Mouse (Mus musculus) kidney, postnatal 0 days (tissue): ENCODE results near the gene Prrt1. TPM values are rescaled to one million over a fixed set of nuclear protein-coding genes. Genes with fewer than 3 reads are reported as not detected.

Experiments used
- ATAC-seq: fragments of 200-750 bp; cut with Nextera tagmentation; replicated peaks from 2 replicates; pipeline ENCODE4 v1.8.0; 2017; ENCODE audit warnings: low read depth, moderate number of reproducible peaks, moderate TSS enrichment, moderate library complexity; ENCODE audit not compliant: low FRiP score
- DNase-seq: peaks from one replicate; pipeline ENCODE4 v3.0.0-alpha.2; 2016; ENCODE audit warnings: low spot score
- H3K27ac ChIP-seq: fragments of 300-500 bp; sonication (generic); 2 replicates; pipeline ENCODE4 v1.5.1; 2014; ENCODE audit warnings: mild to moderate bottlenecking
- H3K27me3 ChIP-seq: fragments of 300-500 bp; sonication (generic); 2 replicates; pipeline ENCODE4 v1.6.1; 2014; ENCODE audit warnings: low read length, mixed read lengths; ENCODE audit not compliant: insufficient read depth
- H3K36me3 ChIP-seq: fragments of 300-500 bp; sonication (generic); 2 replicates; pipeline ENCODE4 v1.6.1; 2014; ENCODE audit warnings: low read length, mixed read lengths; ENCODE audit not compliant: insufficient read depth
- H3K4me1 ChIP-seq: fragments of 300-500 bp; sonication (generic); replicated peaks from 2 replicates; pipeline ENCODE4 v1.6.1; 2014; ENCODE audit warnings: antibody characterized with exemption, low read length, mixed read lengths; ENCODE audit not compliant: insufficient read depth
- H3K4me2 ChIP-seq: fragments of 300-500 bp; sonication (generic); 2 replicates; pipeline ENCODE4 v1.6.1; 2014; ENCODE audit warnings: mild to moderate bottlenecking, low read length, moderate library complexity, mixed read lengths
- H3K4me3 ChIP-seq: fragments of 300-500 bp; sonication (generic); replicated peaks from 2 replicates; pipeline ENCODE4 v1.5.1; 2014; ENCODE audit warnings: low read depth, low read length
- H3K9ac ChIP-seq: fragments of 300-500 bp; sonication (generic); 2 replicates; pipeline ENCODE4 v1.6.1; 2014; ENCODE audit warnings: low read depth, low read length
- H3K9me3 ChIP-seq: fragments of 300-500 bp; sonication (generic); replicated peaks from 2 replicates; pipeline ENCODE4 v1.6.1; 2016; ENCODE audit warnings: low read length, inconsistent platforms, mixed read lengths
- CTCF ChIP-seq: IDR thresholded peaks from 2 replicates; pipeline ENCODE4 v1.5.1; 2016; ENCODE audit warnings: antibody characterized with exemption, low read depth, mild to moderate bottlenecking, moderate library complexity
- WGBS: fragments of 180-500 bp; shearing (Covaris S2); extraction: QIAGEN DNeasy Blood & Tissue Kit; methylation state at CpG from one replicate; pipeline ENCODE4 v1.1.7; 2014; 5-methylcytosine and 5-hydroxymethylcytosine counted together
- polyA plus RNA-seq: library from polyadenylated mRNA; unstranded; fragments of >200 nt; fragmentation: Nextera tagmentation; extraction: Ambion mirVana; gene quantifications from 2 replicates; pipeline ENCODE4 v1.2.1, GENCODE M21; 2015

Prrt1 gene
- polyA plus RNA-seq, 1 experiment from 2014 or later = 0.55 TPM

- Histone ChIP-seq H3K4me3 (no peak overlapping the region), H3K4me1 (0 out of 2 replicates have a peak, but pooled peaks cover 5% of the 10 kb centered on the region), H3K9ac (no peak overlapping the region), H3K36me3 (no peaks in the 10 kb centered on the region), H3K27me3 (peaks cover 9% of the 10 kb centered on the region; the same call in 1 of the 2 replicates), H3K9me3 (no peaks in the 10 kb centered on the region), H3K4me2 (no peak overlapping the region), H3K27ac (no peak overlapping the region)
- no peak for TF ChIP-seq CTCF
- DNase-seq (no peak), ATAC-seq (no peak)
- 67% methylated on average over 17 of the region's 17 CpGs for WGBS
Measured at GRCm38 (mm10) chr17:34681132-34681571, 51.8 kb downstream of the Prrt1 start.

GRCm38 (mm10) chr17:34681881-34682536, 52.7 kb downstream of the Prrt1 start:
- WGBS = 70% methylated on average over 11 of the region's 11 CpGs
- H3K9ac ChIP-seq = no peak overlapping the region
- TF ChIP-seq CTCF = no peak; the same call in 1 of the 2 replicates
- no peak overlapping the region for H3K4me3 ChIP-seq
- H3K4me2 ChIP-seq = no peak overlapping the region
- H3K27ac ChIP-seq = no peak overlapping the region
- ATAC-seq = no peak
- no peaks in the 10 kb centered on the region for H3K36me3 ChIP-seq
- 0 out of 2 replicates have a peak, but pooled peaks cover 5% of the 10 kb centered on the region for H3K4me1 ChIP-seq
- DNase-seq = no peak
- no peaks in the 10 kb centered on the region for H3K9me3 ChIP-seq
- peaks cover 9% of the 10 kb centered on the region; the same call in 1 of the 2 replicates for H3K27me3 ChIP-seq

Other genes with a start within 250 kb of the Prrt1 start
- gene BC051142, start 230.7 kb upstream of the Prrt1 start, polyA plus RNA-seq = 1.2 and 1.4 TPM in 2 replicates
- gene Btnl4, start 152.2 kb upstream of the Prrt1 start, polyA plus RNA-seq = not detected in 2 replicates
- gene Btnl6, start 112.2 kb upstream of the Prrt1 start, polyA plus RNA-seq = not detected in 2 replicates
- 6.8 and 10.6 TPM in 2 replicates for gene Notch4, start 65.3 kb upstream of the Prrt1 start, polyA plus RNA-seq
- 28.5 and 29.5 TPM in 2 replicates for gene Gpsm3, start 39.7 kb upstream of the Prrt1 start, polyA plus RNA-seq
- gene Pbx2, start 38.3 kb upstream of the Prrt1 start, polyA plus RNA-seq = 13.0 and 13.2 TPM in 2 replicates
- 7.4 and 7.9 TPM in 2 replicates for gene Ager, start 31.7 kb upstream of the Prrt1 start, polyA plus RNA-seq
- gene Rnf5, start 25.8 kb upstream of the Prrt1 start, polyA plus RNA-seq = 154 and 177 TPM in 2 replicates
- 56.1 and 58.6 TPM in 2 replicates for gene Agpat1, start 25.3 kb upstream of the Prrt1 start, polyA plus RNA-seq
- gene Egfl8, start 13.6 kb upstream of the Prrt1 start, polyA plus RNA-seq = 5.9 and 6.6 TPM in 2 replicates
- gene Ppt2, start 1.0 kb upstream of the Prrt1 start, polyA plus RNA-seq = 62.9 and 65.5 TPM in 2 replicates
- gene Fkbpl, start 15.2 kb downstream of the Prrt1 start, polyA plus RNA-seq = 16.4 and 18.6 TPM in 2 replicates
- 62.0 and 65.8 TPM in 2 replicates for gene Atf6b, start 17.6 kb downstream of the Prrt1 start, polyA plus RNA-seq
- gene Tnxb, start 41.0 kb downstream of the Prrt1 start, polyA plus RNA-seq = 0.19 and 0.26 TPM in 2 replicates
- 0.22 and 0.41 TPM in 2 replicates for gene C4b, start 114.3 kb downstream of the Prrt1 start, polyA plus RNA-seq
- 0.13 and 0.20 TPM in 2 replicates for gene Cyp21a1, start 175.0 kb downstream of the Prrt1 start, polyA plus RNA-seq
- 30.3 and 30.8 TPM in 2 replicates for gene Stk19, start 207.4 kb downstream of the Prrt1 start, polyA plus RNA-seq
- gene Dxo, start 207.5 kb downstream of the Prrt1 start, polyA plus RNA-seq = 48.2 and 49.7 TPM in 2 replicates
- gene Skiv2l, start 220.7 kb downstream of the Prrt1 start, polyA plus RNA-seq = 36.8 and 37.3 TPM in 2 replicates
- gene Nelfe, start 220.9 kb downstream of the Prrt1 start, polyA plus RNA-seq = 73.5 and 79.5 TPM in 2 replicates
- 21.1 and 25.6 TPM in 2 replicates for gene Cfb, start 233.0 kb downstream of the Prrt1 start, polyA plus RNA-seq
- gene Zbtb12, start 249.9 kb downstream of the Prrt1 start, polyA plus RNA-seq = 2.3 and 3.4 TPM in 2 replicates